Mouse (Mus musculus): ENCODE data around the gene Irgm1.
"Not testable (repeated sequence)": the region's sequence is repeated elsewhere in the genome, so short reads cannot be mapped to it uniquely, and the experiment has no call there.

Gene Irgm1

DNA sequence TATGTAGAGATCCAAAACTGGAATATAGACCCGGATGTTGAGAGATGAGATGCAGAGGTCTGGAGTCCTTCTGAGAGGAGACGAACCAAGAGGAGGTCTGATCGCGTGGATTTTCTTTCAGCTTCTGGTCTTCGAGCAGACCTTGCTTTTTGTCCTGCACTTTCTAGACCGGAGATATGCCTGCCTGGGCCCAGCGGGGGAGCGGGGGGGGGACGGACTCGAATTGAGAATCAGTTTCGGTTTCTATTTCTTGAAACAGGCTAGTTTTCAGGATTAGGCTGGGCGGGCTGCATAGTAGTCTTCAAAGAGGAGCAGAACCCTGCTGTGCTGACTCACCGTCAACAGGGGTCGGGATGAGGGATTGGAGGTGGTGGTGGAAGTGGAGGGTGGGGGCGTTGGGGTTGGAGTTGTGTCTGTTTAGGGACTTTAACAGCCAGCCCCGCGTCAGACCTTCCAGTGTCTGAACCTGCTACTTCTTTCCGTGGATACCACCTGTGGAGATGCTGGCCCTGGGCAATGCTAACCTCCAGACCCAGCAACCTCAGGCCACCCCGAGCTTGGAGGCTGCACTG, at the start of gene Irgm1:
Gene Irgm1, minus strand, starts transcription at position 483 of the 572 bp plus-strand sequence.
- DNase-seq (ENCODE audit: low spot score), result peak; percentile 44

DNA sequence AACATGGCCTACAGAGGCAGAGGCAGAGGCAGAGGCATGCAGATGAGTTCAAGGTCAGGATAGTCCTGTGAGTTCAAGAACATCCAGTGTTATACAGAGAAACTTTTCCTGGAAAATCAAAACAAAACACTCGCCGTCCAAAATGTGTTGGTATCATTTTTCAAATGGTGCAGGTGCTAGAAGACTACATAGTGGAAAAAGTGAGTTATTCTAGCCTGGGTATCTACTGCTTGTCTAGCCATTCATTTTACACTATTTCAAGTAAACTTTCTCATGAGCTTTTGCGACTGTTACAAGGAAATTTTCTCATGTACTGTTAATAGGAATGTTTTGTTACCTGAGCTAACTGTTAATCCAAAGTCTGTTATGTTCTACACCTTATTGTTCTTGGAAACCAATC, 46.9 kb upstream of the Irgm1 start:
- DNase-seq (ENCODE audit: low spot score), result no peak

DNA sequence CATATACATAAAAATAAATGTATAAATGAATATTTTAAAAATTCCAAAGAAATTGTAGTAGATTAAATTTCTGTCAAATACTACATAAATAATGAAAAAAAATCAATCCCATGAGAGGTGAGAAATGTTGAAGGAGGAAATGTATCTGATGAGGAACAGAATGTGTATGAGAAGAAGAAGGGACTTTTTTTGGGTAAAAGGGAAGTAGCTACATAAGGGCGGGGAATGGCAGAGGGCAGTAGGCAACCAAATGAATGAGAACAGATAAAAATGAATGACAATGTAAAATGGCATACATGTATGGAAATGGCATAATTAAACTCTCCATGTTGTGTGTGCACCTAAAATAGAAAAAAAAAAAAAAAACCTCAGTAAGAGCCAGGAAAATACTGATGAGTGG, 42.1 kb upstream of the Irgm1 start:
- DNase-seq (ENCODE audit: low spot score), result no peak

DNA sequence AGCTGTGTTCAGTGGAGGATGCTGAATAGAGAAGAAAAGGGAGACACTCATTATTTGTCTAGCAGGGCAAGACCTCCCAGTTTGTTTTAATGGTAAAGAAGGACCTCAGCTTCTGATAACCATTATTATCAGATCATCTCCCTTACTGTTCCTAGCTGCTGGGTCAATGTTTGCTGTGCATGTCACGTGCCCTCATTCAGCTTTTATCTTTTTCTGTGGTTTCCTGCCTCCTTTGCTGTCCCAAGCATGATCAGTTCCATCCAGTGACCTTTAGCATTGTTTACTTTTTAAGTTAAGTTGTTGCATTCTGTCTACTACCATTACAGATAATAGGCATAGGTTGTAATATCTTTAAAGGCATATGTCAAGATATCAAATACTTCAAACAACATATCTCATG, 37.0 kb upstream of the Irgm1 start:
- no peak for DNase-seq (ENCODE audit: low spot score)

DNA sequence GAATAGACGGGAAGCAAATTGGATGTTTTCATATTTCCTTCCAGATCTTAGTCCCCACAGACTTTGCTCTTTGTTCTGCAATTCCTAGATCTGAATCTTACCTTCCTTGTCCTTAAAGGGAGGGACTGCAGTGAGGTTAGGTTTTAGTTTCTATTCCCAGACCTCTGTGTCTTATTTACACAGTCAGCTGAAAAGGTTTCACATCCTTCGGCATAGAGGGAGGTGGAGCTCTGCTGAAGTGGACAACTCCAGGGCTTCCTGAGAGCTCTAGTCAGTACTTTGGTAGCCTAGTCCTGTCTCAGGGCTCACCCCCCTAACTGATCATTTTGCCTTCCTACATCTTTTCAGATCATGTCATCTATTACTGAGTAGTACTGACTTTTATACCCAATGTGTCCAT, 30.5 kb upstream of the Irgm1 start, which contains the start of gene Gm5431:
Gene Gm5431, minus strand, starts transcription at position 194 of the 400 bp plus-strand sequence.
- DNase-seq (ENCODE audit: low spot score), result no peak

DNA sequence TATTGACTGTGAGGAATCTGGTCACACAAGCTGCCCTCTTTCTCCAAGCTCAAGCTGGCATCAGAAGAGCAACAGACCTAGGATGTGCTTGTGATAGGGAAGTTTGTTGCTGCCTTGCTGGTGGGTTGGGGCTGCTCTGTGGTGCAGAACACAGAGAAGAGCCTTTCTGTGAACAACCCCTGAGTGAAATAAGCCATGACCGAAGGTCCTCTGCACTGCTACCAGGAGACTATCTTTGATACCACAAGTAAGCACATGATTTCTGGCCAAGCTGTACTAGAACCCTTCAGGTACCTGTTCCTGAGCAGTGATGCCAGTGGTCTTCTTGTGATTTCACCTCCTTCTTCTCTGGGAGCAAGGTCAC, 30.1 kb upstream of the Irgm1 start:
- DNase-seq (ENCODE audit: low spot score), result not testable (repeated sequence)

DNA sequence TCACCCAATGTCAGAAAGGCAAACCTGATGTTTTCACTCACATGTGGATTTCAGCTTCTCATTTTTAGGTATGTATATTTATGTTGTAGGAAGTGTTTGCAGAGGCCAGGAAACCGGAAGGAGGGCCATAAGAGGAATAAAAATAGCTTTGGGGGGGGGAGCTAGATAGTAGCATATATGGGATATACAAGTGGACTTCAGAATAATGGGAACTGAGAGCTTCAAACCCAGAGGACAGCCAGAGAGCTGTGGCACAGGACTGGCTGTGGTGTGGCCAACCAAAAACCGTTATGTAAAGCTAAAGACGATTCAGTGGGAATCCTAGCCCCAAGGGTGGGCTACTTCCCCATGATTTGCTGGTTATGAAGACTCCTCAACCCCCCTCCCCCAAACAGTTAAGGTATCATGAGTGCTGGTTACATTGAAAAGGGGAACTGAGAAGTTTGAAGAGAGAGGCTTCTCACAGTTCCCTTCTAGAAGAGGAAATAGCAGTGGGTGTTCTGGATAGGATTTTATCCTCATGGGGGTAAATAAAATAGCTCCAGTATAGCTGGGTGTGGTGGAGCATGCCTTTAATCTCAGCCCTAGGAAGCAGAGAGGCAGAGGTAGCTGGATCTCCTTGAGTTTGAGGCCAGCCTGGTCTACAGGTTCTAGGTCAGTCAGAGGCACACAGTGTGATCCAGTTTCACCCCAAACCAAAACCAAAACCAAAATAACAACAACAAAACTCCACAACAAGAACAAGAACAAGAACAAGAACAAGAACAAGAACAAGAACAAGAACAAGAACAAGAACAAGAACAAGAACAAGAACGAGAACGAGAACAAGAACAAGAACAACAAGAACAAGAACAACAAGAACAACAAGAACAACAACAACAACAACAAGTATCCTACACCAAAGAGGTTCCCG, 29.4 kb upstream of the Irgm1 start:
- DNase-seq (ENCODE audit: low spot score), result not testable (repeated sequence)

DNA sequence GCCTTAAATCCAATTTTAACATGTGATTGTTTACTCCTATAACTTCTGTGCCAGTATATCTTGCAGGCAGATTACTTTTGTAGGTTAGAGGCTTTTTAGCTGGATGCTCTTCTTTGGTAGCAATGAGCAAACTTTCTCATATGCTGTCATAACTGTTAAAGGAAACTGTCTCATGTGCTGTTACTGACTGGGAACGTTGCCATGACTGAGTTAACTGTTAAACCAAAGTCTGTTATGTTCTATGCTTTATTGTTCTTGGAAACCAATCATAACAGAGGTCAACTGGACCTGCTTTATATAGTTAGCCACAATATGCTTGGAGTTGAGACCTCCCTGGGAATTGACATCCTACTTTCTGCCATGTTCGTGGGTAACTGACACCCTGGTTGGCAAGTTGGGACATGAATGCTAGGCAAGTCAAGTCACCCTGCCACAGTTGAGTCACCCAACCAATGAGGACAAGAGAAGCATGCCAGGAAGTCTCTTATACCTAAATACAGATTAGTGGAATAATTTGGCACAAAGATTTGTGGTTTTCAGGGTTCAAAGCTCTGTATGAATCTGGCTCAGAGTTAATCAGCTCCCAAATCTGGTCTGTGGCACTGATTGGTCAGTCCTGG, 27.4 kb upstream of the Irgm1 start:
- no peak for DNase-seq (ENCODE audit: low spot score)

DNA sequence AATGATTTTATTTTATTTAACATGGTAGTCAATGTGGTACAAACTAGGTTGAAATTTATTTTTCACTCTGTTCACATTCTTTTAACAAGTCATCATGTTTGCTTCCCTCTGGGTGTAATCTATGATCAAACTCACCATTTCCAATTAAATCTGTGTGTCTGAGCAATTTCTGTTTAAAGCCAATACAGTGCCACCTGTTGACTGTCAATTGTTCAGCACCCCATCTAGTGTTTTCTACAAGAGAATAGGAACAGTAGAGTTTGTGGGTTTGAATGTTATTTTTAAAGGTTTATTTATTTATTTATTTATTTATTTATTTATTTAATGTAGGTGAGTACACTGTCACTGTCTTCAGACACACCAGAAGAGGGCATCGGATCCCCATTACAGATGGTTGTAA, 5.2 kb upstream of the Irgm1 start:
- DNase-seq (ENCODE audit: low spot score), result no peak

DNA sequence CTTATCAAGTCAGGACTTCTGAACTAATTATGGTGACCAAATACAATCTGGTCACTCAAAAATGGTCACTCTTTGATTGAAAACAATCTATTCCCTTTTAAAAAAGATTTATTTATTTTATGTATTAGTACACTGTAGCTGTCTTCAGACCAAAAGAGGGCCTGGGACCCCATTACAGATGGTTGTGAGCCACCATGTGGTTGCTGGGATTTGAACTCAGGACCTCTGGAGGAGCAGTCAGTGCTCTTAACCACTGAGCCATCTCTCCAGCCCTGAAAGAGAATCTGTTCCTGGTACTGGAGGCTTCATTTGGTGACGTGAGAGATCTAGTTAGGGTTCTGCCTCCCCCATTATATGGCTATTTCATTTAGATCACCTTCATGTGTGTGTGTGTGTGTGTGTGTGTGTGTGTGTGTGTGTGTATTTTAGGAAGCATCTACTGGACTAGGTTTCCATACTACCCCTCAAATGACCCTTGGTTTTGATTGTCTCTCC, 3.9 kb upstream of the Irgm1 start:
- not testable (repeated sequence) for DNase-seq (ENCODE audit: low spot score)

DNA sequence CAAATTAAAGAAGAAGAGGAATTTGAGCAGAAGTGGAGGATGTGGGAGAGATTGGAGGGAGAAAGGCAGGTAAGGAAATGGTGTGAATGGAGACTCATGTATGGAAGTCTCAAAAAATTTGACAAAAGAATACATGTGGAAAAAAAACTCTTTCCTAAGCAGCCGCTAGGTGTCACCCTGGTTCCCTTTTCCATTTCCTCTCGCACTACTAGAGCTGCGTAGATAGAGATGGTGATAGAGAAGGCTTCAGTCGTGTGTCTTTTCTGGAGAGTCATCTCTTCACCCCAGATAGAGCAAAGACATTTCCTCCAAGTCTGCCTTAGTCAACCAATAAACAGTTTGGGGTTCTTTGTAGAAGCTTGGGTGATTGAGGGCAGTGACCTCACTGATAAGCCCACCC, 3.0 kb upstream of the Irgm1 start:
- DNase-seq (ENCODE audit: low spot score), result no peak

DNA sequence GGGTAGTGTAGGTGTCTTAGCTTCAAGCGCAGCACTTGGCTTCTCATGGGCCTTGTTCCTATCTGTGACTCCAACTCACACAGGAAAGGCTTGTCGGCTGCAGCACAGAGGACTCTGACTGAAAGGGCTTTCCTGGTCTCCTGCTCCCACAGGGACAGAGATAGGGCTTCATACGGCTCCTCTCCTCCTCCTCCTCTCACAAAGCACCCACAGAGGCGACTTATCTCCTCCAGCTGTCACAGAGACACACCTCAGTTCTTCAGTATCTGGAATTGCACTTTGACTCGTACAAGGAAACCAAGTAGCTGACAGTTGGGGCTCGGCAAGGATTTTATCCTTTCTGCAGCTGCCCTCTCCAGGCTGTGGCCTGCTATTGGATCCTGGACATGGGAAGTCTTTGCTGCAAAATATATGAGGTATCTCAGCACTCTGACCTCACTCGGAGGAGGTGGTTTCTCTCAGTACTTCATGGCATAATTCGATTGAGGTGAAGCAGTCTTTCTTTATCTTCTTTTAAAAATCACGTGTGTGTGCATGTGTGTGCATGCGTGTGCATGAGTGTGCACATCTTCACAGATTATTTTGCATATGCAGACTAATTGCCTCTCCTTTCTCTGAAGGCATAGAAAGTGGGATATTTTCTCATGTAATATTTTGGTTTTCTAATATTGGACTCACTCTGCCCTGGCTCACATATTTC, 2.3 kb upstream of the Irgm1 start:
- DNase-seq (ENCODE audit: low spot score), result no peak

DNA sequence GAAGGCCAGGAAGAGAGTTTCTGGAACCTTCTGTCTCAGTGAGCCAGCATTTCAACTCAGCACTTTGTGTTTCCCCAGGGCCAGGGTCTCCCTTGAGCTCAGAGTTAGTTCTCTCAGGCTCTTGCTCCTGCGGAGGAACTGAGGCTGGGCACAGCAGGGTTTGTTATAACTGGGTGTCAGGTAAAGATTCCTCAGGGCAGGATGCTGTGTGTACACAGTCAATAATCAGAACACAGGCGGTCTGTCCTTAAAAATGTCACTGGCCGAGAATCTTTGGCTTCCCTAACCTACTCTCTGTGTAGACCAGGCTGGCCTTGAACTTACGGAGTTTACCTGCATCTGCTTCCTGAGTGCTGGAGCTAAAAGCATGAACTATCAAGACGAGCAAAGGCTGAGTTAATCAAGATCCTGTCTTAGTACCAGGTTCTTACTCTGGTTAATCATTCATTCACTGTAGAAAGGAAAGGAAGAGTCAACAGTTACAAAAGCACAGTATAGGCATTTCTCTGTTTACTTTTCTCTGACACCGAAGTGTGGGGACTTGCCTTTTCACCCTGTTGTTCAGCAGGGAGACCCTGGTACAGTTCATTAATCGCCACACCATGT, 1.3 kb upstream of the Irgm1 start:
- no peak for DNase-seq (ENCODE audit: low spot score)

DNA sequence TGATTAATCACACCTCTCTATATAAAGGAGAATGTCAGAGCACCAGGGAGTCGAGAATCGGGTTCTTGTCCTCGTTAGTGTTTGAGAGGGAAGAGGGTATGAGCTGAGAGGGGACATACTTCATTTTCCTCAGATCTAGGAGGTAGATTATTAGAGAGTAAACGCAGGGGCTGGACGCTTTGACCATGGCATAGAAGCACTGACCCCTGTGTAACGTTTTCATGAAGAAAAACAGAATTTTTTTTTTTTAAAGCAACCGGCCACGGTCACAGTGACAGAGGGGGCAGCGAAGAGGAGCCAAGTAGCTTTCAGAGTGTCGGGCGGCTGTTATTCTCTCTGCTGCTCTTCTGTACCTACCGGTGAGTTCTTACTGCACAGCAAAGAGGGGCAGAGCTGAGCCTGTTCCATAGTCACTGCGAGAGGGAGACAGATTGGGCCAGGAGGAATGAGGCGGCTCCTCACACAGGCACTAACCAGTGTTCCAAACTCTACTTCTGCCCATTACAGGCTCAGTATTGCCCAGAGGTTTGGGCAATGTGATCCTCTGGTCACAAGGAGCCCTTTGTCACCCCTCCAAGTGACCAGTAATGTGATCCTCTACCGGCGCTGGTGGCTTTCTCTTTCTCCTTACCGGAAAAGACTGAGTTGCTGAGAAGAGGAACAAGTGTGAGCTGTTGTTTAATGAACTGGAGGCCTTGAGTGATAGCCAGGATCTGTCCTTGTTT, 496 bp upstream of the Irgm1 start:
- peak; percentile 23 for DNase-seq (ENCODE audit: low spot score)

DNA sequence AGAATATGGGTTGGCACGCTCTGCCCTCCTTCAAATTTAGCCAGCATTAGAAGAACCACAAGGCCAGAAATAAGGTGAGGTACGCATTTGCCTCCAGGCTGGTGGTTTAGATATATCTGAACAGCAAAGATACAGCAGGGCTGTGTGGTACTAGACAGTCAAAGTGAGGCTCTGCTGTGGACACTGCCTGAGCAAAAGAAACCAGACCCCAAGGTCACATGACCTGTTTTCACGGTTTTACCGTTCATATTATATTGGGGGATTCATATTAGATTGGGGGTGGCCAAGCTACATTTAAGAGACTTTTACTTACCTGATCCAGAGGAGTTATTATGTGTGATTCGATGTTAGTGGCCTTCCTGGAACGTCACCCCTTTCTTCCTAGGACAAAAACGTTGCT, 702 bp downstream of the Irgm1 start:
- no peak for DNase-seq (ENCODE audit: low spot score)

DNA sequence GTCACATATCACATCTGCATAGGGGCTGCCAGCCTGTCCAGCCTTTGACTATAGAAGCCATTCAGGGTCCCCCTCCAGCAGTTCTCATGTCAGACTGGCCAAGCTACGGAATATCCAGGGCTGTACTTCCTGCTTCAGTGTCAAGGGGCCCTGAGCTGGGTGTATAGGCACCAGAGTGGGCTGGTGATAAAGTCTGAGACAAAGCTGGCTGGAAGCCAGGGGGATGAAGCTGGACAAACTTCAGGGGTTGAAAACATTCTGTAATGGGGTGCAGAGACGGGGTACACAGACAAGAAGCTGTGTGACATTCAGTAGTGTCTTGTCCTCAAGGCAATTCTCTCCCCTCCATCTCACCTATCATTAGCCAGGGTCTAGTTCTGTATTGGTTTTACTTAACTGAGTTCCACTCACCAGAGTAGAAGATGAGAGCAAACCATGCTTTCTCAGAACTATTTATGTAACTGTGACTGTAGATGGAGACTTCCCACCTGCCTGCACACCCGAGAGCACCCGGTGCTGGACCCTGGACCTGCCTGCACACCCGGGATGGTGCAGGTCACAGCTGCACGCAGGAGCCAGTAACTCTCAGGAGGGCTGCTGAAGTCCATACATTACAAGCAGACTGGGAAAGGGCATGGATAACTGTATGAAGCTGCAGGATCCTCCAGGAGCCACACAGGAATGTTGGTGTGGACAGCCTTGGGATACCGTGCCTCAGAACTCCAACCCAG, 1.9 kb downstream of the Irgm1 start:
- DNase-seq (ENCODE audit: low spot score), result no peak

DNA sequence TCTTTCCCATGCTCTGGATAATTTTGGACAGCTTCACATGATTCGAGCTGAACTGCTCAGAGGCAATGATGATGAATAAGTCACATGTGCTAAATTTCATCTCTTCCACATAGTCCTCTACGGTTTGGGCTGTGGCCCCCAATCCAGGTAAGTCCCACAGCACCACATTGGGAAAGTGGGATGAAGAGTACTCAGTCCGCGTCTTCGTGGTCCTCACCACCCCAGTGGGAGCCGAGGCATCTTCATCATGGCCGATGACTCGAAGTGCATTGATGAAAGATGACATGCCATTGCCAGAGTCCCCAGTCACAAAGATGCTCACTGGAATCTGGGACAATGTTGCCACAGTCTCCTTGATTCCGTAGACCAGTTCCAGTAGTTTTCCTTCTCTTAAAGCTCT, 5.0 kb downstream of the Irgm1 start:
- DNase-seq (ENCODE audit: low spot score), result no peak

DNA sequence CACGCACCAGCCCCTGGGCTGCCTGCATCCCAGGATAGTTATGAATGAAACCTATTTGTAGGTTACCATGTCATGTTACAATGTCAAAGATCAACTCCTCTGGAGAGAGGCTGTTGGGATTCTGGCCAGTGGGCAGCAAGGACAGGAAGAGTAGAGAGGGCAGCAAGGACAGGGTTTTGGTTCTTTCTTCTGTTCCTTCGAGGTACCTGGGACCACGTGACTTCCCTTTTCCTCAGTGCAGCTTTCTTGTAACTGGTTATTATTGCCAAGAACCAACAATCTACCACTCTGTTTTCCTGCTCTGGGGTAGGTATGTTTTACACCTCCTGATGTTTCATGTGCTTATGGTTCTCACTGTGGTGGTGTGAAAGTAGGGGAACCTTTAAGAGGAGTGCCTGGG, 7.7 kb downstream of the Irgm1 start:
- no peak for DNase-seq (ENCODE audit: low spot score)

DNA sequence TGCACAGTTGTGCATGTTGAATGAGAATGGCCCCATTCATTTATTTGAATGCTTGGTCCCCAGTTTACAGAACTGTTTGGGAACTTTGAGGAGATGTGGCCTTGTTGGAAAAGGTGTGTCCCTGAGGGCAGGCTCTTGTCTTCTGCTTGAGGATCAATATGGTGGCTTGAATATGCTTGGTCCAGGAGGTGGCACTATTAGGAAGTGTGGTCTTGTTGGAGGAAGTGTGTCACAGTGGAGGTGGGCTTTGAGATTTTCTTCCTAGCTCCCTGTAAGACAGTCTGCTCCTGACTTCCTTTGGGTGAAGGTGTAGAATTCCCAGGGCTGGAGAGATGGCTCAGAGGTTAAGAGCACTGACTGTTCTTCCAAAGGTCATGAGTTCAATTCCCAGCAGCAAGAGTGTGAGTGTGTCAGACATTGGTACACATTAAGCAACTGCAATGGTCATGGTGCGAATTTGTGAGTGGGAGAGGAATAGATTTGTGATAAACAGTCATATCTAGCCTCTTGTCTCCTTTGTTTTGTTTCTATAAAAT, 8.6 kb downstream of the Irgm1 start:
- no peak for DNase-seq (ENCODE audit: low spot score)

DNA sequence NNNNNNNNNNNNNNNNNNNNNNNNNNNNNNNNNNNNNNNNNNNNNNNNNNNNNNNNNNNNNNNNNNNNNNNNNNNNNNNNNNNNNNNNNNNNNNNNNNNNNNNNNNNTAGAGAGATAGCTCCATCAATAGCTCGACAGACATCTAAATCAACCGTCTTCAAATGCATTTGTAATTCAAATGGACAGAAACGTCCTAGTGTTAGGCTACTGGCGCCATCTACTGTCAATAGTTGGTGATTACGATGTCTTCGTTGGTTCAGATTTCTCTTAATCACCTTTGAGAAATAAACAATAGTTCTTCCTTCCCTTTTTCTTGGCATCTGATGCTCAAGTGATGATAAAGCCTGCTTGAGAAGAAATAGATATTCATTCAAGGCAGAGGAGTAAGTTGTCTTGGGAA, 12.5 kb downstream of the Irgm1 start:
- DNase-seq (ENCODE audit: low spot score), result no peak

Data from ovary, postnatal 10 days (tissue).